Mouse (Mus musculus) frontal cortex, postnatal 14 days (tissue): ENCODE measurements around the gene Abhd16a.

Experiments used
- DNase-seq, 2 experiments: peaks; one replicate each; pipeline ENCODE4 v3.0.0; 2022; ENCODE audit warnings: low spot score in 2 of 2

Abhd16a gene

DNA sequence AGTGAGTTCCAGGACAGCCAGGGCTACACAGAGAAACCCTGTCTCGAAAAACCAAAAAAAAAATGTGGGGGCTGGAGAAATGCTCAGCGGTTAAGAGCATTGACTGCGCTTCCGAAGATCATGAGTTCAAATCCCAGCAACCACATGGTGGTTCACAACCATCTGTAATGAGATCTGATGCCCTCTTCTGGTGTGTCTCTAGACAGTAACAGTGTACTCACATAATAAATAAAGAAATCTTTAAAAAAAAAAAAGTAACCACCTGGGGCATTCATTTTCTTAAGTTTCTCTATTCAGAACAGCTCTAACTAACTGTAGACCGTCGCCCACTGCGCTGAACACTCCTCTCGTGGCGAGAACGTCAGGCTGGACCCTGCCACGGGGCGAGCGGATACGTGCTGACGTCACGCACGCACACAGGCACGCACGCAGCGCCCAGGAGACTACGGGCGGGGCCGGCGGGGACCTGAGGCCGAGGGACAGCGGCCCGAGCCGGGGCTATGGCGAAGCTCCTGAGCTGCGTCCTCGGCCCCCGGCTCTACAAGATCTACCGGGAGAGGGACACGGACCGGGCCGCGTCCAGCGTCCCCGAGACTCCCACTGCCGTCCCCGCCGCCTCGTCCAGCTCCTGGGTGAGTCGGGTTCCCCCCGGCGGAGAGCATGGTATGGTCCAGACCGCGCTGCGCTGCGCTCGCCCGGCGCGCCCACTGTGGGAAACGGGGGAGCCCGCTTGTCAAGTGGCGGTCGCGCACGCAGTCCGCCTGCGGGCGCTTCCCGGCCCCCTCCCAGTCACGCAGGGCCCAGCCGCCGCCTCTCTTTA lies at the start of gene Abhd16a:
TSS of gene Abhd16a (plus strand) at position 439 of the 820 bp plus-strand sequence.
- DNase-seq, result peak; percentile 88 to 93

GRCm38 (mm10) chr17:35043794-35044193 lies 45.3 kb upstream of the Abhd16a start:
- DNase-seq, result no peak

- no peak for DNase-seq
Observed at GRCm38 (mm10) chr17:35044904-35045806, 43.9 kb upstream of the Abhd16a start.

- no peak for DNase-seq
Observed at GRCm38 (mm10) chr17:35045807-35046680, 43.0 kb upstream of the Abhd16a start.

DNA sequence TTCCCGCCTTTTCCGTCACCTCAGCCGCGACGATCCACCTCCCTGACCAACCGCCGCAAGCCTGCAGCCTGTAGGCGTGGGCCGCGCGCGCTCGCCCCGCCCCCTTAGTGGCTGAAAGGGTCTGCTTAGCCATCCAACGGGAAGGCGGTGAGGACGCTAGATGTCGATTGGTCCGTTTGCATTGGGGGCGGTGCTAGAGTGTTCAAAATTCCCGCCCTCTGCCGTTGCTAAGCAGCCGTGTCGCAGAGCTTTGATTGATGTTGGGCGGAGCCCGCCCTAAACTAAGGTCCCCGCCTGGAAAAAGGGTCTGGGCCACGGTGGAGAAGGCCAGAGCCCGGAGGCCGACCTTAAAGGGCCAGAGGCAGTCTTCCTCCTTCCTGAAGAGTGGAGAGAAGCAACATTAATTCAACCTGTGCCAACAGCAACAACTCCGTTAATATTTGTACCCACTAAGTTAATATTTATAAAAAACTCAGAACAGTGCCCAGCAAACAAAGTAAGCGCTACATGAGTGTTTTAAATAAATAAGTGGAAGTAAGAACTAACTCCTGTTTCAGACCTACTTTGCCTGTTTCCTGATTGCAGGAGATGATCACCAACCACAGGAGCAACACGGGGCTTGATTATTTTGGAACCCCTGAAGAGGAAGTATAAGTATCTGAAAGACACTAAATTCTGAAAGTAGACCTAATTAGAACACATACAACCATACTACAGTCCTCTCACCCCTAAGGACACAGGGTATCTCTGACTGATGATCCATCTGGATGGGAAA lies 42.2 kb upstream of the Abhd16a start, which contains the start of gene Msh5:
TSS of gene Msh5 (minus strand) at position 65 of the 775 bp plus-strand sequence.
- peak; percentile 92 to 95 for DNase-seq

DNA sequence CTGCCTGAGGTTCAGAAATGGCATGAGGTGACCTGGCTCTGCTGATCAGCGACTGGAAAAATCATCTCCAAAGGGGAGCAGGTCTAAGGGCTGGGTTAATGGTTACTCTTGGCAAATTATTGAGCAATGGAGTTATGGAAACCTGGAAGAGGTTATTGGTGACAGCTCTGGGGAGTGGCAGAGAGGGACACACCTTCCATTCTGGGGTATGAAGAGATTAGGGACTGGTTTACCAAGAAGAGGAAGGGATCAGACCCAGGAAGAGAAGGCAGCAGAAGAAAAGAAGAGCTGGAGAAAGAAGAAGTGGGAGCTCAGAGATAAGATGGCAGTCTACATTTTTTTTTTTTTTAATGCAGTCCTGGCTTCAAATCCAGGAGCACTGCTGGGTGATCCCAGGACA lies 41.4 kb upstream of the Abhd16a start:
- DNase-seq, result no peak

DNA sequence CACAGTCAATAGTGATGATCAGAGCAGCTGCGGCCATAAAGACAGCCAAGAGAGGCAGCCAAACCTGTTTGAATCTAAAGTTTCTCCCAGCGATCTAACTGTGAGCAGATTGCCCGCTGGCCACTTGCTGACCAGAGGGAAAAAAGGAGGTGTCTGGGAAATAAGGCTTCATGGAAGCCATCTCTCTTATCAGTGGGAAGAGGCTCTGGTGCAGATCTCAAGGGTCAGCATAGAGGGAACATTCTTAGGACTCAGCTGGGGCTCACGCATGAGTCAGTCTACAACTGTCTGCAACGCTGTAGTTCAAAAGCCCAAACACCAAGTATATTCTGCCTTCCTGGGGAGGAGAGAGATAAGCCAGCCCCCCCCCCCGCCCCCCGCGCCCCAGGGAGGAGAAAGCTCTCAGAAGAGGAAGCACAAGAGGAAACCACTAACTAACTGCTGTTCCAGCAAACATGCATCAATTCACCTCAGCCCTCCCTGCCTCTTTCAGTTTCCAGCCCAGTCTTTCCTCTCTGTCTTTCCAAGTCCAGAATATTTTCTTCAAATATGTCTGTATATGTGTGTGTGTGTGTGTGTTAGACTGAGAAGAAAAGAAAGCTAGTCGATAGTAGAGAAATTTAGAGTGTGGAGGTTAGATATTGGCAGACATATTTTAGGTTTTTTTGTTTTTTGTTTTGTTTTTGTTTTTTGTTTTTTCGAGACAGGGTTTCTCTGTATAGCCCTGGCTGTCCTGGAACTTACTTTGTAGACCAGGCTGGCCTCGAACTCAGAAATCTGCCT lies 40.7 kb upstream of the Abhd16a start:
- DNase-seq, result no peak

GRCm38 (mm10) chr17:35048932-35049440 lies 40.1 kb upstream of the Abhd16a start:
- DNase-seq, result no peak

GRCm38 (mm10) chr17:35049561-35050016 lies 39.5 kb upstream of the Abhd16a start, which contains the start of gene Clic1:
Clic1 (plus strand) TSS chr17:35049966.
- DNase-seq, result no peak

DNA sequence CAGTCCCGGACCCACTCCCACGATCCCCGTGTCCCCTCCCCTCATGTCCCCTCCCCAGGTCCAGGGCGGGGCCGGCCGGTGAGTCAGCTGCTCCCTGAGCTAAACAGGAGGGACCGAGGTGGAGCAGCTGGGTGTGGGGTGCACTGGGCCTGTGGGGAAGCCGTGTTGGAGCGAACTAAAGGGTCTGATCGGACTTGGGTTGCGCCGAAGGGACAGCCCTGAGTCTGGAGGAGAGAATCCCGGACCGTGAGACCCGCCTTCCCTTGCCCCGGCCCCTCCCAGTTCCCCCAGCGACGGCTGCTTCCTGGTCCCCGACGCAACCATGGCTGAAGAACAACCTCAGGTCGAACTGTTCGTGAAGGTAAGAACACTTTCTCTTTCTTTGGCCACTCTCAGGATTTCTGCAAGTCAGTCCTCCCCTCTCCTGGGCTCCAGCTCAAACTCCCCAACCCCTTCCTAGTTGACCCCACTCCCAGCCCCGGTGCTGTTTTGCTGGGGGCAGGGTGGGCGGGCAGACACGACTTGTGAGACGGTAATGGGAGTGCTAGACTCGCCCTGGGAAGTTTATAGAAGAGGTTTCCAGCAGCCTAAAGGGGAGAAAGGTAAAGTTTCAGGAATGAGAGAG lies 38.8 kb upstream of the Abhd16a start:
- no peak for DNase-seq

DNA sequence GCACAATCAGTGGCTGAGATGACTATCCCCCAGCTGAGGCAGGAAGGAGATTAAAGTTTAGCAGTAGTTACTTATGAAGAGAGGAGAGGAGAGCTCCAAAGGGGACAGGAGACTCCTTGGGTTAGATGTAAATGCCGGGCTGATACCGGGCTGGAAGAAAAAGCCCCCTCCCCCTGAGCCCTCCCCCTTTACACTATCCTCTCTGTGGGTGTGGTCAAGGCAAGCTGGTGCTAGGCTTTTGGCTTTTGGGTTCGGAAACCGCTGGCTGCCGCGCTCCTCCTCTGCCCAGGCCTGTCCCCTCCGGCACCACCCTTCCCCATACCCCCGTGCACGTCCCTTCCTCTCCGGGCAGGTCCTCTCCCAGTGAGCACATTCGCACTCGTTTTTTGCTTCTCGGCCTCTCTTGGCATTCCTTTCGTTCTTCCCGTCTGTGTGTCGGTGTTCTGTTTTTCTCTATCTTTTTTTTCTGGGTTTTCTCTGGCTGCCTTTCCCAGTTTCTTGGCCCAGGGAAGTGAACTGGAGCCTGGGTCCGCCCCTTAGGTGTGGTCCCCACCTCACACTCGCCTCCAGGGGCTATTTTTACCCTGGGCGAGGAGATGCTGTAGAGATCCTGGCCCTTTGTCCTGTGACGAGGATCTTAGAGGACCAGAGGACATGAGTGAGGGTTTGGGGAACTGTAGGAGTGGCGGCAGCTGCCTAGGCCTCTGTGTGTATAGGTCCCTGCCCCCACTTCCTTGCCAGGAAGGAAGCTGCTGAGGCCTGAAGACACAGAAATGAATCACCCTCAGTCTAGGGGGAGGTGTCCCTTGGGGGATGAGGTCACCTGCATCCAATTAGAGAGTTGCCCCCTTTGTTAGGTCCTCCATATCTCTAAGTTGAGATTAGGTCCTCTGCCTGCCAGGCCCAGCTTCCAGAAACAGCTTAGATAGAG lies 37.6 kb upstream of the Abhd16a start:
- DNase-seq, result no peak

GRCm38 (mm10) chr17:35052271-35052798 lies 36.7 kb upstream of the Abhd16a start:
- no peak for DNase-seq

DNA sequence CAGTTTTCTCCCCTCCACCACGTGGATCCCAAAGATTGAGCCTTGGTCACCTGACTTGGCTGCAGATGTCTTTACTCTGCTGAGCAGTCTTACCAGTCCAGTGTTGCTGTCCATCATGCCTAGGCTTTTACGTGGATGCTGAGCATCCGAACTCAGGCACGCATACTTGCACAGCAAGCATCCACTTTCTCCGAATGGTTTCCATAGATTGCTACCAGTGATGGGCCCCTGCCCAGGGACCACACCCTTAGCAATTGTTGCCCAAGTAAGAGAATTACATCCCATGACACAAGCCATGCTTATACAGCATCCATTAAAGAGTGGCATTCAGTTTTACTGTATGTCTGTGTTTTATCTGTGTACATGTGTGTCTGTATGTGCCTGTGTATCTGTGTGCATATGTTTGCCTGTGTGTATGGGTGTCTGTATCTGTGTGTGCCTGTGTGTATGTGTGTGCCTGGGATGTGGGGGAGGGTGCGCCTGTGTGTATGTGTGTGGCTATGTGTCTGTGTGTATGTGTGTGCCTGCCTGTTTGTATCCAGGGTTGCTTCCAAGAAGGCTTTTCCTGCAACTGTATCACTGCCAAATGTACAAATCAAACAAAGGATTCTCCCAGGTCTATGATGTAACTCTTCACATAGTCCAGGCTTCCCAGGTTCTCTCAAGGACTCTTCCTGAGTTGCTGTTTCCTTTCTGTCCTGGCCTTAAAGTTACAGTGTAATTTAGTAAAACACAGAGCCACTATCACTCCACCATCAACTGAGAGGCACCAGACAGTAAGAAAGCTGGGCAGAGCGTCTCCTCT lies 33.2 kb upstream of the Abhd16a start:
- DNase-seq, result no peak

DNA sequence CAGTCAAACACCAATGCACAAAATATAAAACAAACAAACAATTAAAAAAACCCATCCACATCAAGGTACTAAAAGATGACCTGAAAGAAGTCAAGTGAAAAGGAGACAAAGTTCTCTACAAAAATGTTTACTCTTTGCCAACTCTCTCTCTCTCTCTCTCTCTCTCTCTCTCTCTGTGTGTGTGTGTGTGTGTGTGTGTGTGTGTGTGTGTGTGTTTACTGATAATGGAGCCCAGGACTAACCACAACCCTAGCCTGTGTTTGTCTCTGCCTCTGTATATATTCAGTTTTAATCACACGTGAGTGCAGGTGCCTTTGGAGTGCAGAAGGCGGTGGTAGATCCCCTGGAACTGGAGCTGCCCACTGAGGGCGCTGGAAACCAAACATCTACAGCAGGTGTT lies 32.0 kb upstream of the Abhd16a start:
- no peak for DNase-seq

GRCm38 (mm10) chr17:35058316-35058715 lies 30.7 kb upstream of the Abhd16a start:
- DNase-seq, result no peak

GRCm38 (mm10) chr17:35058911-35059892 lies 29.9 kb upstream of the Abhd16a start, which contains the start of gene Ddah2:
Ddah2 (plus strand) TSS chr17:35059035.
- DNase-seq, result peak; percentile 72 to 73
